Mouse (Mus musculus): Measurements from ENCODE around the gene Rusc1.

DNA sequence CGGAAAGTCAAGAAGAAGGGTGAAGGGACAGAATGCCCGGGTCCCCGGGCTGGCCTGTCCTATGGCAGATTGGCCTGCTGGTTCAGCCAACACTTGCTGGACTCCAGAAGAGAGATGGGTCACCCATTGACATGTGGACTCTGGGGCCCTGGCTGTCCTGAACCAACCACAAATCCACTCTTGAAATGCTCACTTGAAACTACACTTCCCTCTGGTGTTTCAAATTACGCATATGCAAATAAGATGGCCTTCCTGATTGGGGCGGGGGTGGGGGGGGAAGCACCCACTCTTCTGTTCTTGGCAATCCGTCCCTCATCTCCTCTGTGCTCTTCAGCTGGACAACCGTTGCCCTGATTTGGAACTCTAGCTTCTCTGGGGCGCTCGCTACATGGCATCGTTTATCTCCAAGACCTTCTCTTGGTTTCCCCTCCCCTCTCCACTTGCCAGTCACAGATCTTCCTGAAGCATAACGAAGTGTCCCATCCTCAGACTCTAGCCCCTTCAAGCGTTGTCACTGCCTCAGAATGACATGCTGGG is 8.4 kb downstream of the Rusc1 start:
- TF ChIP-seq CTCF (IDR thresholded peaks at IDR 0.05; ENCODE audit: low read depth, low read length): no peak
- no peak for TF ChIP-seq GATA1 (IDR thresholded peaks at IDR 0.05; ENCODE audit: borderline replicate concordance, low read length)

All from G1E (cell line).